Mouse (Mus musculus): ENCODE measurements around the gene Cfap69.

Cfap69 gene

DNA sequence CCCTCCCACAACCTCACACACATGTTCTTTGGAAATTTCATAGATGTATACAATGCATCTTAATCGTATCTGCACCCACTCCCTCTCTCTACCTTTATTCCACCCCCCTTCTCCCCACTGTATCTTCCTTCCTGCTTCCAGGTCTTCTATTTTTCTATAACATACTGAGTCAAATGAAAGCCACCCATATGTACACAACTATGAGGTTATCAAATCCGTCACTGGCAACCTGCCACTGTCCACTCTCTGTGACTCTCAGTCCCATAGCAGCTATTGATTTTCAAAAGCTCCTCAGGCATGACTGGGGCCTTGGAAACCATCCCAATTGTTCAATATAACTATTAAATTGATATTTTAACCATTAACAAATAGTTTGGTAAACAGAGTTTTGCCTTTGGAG is 6.1 kb downstream of the Cfap69 start:
- DNase-seq (ENCODE audit: low read depth, low spot score): no peak

DNA sequence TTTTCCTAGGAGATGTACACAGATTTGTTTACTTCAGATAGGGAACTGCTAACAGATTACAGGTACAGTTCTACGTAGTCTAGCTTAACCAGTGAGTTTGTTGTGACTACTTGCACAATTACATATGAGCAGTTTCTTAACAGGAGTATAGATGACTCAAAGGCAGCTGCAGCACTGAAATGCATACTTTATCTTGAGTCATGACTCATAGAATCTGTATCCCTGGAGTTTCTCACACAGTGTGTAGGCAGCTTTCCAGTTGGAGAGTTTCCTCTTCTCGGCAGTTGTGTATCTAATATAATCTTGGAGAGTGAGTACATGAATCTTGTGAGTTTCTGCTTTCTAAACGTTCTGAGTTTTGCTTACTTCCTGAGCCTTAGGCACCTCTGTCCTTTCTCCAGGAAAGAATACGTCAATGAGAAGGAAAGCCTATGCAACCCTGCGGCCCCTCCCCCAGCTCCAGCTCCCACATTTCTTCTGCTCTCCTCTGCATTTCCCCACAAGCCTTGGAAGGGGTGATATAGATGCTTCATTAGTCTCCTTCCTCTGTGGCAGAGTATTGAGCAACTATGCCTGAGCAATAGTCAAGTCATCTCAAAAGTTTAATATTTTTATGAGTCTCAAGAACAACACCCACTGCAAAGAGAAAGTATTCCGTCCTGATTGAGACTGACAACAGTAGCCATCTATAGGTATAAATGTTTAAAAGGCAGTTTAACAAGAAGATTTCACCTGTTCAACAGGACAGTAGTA is 15.0 kb downstream of the Cfap69 start:
- DNase-seq (ENCODE audit: low read depth, low spot score): no peak

DNA sequence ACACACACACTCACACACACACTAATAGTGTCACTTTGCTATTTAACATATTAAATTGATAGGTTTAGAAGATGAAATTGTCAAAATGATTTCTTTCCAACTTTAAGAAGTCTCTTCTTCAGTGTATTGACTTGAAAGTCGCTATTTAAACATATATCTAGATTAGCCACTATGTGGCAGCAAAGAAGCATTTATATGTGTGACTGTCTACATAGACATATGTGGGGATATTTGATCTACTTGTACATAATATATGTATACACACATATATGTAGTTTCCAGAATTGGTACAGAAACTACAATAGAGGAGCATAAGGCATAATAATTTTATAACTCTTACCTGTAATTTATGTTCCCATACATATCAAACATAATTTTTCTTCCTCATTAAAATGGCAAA is 17.9 kb downstream of the Cfap69 start:
- DNase-seq (ENCODE audit: low read depth, low spot score): no peak

DNA sequence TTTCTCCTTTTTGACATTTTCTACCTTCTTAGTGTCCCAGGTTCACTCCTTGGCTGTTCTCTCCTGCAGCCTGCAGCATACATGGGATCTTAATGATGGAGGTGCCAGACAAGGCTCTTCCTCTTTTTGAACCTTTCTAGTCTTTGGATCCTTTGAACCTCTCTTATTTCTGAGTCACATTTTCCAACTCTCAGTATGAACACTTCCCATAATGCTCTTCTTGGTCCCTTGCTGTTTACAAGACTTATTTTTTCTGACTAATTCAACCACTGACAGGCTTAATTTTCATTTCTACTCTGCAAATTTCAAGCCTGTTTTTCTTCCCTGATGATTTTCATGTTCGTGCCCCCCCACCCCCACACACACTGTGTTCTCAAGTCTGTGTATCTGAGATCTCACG is 25.5 kb downstream of the Cfap69 start:
- DNase-seq (ENCODE audit: low read depth, low spot score): no peak

DNA sequence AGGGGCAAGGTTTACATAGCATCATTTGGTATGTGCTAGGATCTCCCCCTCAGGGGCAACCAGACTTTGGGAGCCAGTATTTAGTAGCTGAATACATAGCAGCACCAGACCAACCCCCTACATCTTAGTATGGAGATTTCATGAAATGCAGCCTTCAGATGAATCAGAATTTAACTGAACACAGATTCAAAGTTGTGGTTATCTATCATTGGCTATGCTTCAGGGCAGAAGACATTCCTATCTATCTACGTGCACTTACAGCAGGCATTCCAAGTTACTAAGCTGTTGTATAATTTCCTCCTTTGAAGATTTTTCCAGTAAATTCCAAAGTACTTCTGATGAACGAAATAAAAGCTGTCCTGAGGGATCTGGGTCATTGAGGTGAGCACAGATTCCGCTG is 38.5 kb downstream of the Cfap69 start:
- DNase-seq (ENCODE audit: low read depth, low spot score): no peak

DNA sequence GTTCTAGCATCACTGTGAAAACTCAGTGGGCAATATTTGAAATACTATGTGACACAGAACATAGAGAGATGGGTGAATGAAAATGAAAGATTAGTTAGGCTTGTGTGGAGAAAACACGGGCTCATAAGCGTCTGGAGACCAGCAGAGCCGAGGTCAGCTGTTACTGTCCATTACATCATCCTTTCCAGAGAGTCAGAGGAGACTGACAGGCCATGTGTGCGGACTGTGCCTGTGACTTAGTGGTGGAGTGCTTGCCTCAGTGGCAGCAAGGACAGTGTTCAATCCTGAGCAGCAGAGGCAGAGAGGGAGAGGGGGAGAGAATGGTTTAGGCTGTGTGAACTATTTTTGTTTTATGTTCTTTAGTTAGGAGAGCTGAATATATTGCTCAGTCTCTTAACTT is 45.7 kb downstream of the Cfap69 start:
- no peak for DNase-seq (ENCODE audit: low read depth, low spot score)

DNA sequence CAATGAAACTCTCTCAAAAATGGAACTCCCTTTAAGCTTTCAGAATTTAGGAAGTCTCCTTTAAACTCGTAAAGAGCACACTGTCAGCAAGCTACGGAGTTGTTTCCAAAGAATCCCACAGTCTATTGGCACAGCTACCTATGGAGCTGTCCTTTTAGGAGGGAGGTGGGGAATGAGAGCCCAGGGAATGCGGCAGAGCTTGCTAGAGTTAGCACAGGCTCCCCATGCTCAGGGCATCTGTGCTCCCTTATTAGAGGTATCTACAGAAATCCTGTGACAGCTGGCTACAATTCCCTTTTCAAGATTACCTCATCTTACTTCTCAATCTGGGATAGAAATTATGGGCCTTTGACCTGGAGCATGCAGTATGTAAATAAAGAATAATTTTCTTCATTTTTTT is 53.5 kb downstream of the Cfap69 start:
- DNase-seq (ENCODE audit: low read depth, low spot score): no peak

DNA sequence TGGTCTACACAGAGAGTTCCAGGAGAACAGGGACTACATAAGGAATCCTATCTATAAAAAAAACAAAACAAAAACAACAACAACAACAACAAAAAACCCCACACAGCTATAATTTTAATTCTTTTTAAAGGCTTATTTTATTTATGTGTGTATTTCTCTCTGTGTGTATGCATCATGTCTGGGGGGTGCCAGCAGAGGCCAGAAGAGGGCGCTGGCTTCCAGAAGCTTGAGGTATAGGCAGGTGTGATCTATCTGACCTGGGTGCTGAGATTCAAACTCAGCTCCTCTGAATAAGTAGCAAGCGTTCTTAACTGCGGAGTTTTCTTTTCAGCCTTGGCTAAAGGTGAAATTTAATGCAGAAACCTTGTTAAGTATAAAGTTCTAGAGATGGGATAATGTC is 76.4 kb downstream of the Cfap69 start:
- no peak for DNase-seq (ENCODE audit: low read depth, low spot score)

DNA sequence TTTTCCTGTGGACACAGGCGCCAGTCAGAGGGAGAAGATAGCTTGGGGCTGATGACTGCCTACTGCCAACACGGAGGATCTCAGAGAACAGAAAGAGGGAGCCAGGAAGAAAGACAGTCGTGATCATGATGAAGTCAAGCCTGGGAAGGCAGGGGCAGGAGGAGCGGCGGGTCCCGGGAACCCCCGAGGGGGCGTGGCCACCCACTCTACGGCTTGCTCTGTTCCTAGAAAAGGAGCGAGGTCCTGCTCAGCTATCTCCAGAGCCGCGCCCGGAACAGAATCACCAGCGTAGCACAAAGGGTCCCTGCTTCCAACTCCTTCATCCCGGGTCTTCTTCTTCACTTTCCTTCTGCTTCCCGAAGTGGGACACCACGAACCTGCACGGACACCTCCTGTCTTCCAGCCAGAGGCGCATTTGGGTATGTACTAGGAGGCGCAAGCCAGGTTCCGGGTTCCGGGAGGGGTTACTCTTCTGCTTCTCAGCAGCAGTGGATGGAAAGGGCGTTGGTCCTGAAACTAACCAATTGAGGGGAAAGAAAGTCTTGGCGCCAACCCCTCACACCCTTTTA is 90.2 kb downstream of the Cfap69 start, which contains the start of gene Gm8773:
Gm8773 (plus strand) TSS at position 51 of the 569 bp plus-strand sequence.
- DNase-seq (ENCODE audit: low read depth, low spot score): no peak

DNA sequence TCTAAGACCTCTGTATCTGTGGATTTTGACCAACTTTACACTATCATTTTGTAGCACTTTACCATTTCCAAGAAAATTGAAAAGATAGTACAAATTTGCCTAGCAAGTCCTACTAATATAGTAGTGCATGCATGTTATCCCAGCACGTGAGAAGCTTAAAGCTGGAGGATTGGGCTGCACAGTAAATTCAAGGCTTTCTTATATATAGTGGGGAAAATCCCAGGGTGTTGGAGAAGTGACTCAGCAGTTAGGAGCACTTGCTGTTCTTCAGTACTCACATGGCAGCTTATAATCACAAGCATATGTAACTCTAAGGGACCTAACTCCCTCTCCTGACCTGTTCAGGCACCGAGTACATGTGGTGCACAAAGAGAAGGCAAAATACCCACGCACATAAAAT is 101.6 kb downstream of the Cfap69 start:
- DNase-seq (ENCODE audit: low read depth, low spot score): no peak

DNA sequence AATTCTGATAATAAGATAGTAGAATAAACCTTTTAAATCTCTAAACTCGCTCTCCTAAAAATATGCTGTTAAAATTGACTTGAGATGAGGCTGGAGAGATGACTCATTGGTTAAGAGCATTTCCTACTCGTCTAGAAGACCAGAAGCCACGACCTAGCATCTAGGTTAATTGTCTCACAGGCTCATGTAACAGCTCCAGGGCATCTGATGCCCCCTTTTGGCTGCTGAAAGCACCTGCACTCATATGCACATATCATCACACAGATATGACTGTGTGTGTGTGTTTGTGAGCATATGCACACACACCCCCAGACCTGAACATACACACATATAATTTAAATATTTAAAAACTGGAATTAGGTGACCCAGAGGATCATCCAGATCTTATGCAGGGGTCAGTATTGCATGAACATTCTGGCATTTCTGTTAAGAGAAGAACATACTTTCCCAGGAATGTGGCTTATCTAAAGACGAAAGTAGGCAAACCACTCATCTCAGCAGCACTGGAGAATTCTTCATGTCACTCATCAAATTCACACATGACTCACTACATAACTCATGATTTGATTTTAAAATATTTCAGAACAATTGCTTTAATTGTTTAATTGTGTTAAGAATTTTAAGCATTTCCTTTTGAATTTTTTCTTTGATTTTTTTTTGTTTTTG is 102.9 kb downstream of the Cfap69 start:
- DNase-seq (ENCODE audit: low read depth, low spot score): no peak

DNA sequence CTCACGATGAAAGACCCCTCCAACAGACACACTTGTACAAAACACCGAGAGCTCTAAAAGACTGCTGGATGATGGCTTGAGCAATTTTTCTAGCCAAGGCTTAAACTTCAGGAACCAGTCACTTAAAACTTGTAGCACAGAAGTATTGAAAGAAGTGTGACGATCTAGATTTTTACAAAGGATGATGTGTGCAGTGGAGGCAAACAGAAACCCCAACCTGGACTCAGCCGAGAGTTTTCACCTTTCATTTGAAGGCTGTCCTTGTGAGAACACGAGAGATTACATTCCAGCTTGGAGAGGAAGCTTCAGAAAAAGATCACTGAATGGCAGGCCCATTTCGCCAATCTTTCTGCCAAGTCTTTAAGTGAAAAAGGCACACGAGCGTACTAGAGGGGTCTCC is 104.2 kb downstream of the Cfap69 start:
- no peak for DNase-seq (ENCODE audit: low read depth, low spot score)

DNA sequence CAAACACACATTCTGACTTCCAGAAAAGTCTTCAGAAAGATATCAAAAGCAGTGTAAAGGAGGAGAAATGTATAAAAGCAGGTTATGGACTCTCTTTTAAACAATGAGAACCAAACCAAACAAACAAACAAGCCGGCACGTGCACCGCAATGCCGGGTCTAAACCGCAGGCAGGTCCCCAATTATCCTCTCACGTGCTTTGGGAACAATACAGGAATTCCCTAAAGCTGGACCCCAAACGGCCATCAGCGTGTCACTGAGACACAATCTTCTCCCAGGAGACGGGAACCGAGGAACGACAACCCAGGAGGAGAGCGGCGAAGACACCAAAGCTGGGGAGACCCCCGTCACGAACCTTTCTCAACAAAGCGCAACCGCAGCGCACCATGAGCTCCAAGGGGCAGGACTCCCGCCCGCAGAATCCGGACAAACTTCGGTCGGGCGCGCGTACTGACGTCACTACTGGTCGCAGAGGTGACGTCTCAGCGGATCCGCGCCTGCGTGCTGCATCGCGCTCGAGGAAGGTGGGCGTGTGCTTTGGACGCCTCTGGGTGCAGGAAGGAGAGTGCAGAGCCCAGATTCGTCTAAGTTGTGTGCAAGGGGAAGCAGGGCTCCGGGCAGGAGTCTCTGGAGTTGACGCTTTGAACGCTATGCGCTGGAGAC is 104.8 kb downstream of the Cfap69 start, which contains the start of gene Gtpbp10:
Gtpbp10 (minus strand) TSS at position 460 of the 662 bp plus-strand sequence.
- DNase-seq (ENCODE audit: low read depth, low spot score): peak; percentile 61

DNA sequence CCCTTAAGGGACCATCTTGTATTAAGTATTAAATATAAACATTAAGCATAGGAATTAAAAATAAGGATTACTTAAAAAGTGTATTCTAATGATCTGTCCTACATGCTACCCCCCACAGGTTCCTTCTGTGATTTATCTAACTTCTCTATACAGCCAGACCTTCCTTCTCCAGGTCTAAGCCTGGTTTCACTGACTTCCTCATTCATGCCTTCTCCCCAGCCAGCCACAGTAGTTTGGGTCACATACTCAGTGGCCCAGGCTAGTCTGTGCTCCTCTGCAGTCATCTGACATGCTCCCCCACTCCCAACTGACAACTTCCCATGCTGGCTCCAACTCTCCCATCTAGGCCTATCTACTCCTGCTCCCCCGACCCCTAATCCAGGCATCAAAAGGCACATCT is 112.9 kb downstream of the Cfap69 start:
- DNase-seq (ENCODE audit: low read depth, low spot score): no peak

DNA sequence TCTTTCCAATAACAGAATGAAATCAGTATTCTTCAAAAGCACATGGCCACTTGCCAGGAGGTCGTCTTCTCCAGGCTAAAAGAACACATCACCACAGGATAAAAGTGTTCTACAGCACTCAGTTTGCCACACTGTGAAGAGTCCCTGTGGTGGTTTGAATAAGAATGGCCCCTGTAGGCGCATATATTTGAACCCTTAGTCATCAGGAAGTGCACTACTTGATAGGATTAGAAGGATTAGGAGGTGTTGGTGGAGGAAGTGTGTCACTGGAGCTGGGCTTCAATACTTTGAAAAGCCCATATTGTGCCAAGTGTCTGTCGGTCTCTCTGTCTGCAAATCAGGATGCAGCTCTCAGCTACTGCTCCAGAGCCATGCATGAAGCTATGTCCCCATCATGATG is 123.7 kb downstream of the Cfap69 start:
- no peak for DNase-seq (ENCODE audit: low read depth, low spot score)

DNA sequence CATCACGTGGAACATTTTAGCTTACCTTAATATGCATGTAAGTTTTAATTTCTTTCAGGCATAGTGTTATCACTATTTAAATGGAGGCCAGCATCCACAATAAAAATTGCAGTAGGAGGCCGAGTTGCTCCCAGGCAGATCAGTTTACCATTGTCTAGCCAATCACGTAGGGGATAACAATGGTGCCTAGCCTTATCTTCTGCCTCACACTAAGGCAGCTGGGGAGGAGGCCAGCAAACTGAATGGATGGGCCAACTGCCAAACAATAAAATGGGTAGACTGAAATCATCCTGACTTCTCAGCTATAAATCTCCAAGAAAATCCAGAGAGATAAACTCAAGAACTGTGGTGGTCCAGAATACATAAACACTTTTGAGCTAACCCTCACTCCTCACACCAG is 124.3 kb downstream of the Cfap69 start:
- no peak for DNase-seq (ENCODE audit: low read depth, low spot score)

DNA sequence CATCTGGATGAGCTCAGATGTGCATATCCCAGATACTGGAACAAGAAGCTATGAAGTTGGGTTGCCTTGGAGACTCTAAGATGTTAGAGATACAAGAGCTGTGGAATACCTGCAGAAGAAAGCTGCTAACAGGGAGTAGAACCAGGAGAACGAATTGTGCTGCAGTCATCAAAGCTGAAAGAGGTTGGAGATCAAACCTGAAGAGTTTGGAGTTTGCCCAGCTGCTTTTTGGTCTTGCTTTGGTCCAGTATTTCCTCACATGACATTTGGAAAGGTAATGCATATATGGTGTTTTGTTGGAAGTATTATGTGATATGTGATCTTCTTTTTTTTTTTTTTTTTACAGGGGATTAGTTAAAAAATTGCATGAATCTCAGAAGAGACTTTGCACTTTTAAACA is 127.9 kb downstream of the Cfap69 start:
- DNase-seq (ENCODE audit: low read depth, low spot score): no peak

DNA sequence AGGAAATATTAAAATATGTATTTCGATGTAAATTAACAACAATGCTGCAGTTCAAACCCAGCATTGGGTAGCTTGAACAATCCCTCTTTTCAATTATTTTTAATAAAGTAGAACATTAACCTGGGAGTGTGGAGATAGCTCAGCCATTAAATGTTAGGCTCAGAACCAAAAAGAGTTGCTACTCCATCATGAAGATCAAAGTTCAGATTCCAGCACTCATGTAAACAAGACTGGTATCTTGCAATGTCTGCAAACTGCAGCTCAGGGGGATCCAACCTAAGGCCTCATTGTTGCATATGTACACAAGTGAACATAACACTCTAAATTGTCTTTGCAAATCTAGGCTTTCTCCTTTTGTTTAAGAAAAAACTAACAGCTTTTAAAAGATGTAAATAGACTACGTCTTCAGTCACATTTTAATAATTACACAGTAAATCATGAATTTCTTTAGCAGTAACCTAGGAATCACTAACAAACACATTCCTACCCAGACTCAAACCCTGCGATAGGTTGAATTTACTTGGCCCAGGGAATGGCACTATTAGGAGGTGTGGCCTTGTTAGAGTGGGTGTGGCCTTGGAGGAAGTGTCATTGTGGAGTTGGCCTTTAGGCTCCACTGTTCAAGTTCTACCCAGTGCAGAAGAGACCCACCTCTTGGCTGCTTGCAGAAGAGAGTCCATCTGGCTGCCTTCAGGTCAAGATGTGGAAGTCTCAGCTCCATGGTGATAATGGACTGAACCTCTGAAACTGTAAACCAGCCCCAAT is 130.2 kb downstream of the Cfap69 start:
- no peak for DNase-seq (ENCODE audit: low read depth, low spot score)
